Mouse (Mus musculus) megakaryocyte, embryonic 14.5 days (primary cell): ENCODE measurements around the gene Plvap.

ENCODE experiments used
- FLI1 ChIP-seq: IDR thresholded peaks from 2 replicates; pipeline ENCODE4 v1.6.1; 2012; ENCODE audit warnings: low read length, inconsistent platforms, mixed read lengths
- GATA1 ChIP-seq: IDR thresholded peaks from 3 replicates; pipeline ENCODE4 v1.6.1; 2012; ENCODE audit warnings: mixed read lengths, low read length, inconsistent platforms, borderline replicate concordance

DNA sequence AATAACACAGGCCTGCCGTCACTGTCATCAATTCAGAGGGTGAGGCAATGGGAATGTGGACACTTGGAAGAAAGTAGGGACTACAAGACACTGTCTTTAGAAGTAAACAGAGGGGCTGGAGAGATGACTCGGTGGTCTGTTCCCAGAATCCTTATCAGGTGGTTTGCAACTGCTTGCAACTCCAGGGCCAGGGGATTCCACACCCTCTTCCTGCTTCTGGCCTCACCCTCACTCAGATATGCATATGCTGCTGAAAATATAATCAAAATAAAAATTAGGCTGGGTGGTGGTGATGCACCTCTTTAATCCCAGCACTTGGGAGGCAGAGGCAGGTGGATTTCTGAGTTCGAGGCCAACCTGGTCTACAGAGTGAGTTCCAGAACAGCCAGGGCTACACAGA, 48.5 kb upstream of the Plvap start:
- TF ChIP-seq GATA1 (no peak), FLI1 (no peak)
